Mouse (Mus musculus) 3134 (cell line): Measurements from ENCODE around the gene Pdia6.

ENCODE experiments used
- DNase-seq: peaks from one replicate; pipeline ENCODE4 v3.0.0-alpha.2; 2011; ENCODE audit warnings: low spot score; ENCODE audit not compliant: insufficient read length; ENCODE audit errors: extremely low read depth

Gene Pdia6

GRCm38 (mm10) chr12:17265971-17266672 lies at the start of gene Pdia6:
Pdia6 (plus strand) TSS chr12:17266545.
- peak; percentile 96 for DNase-seq

- DNase-seq, result no peak
Observed at GRCm38 (mm10) chr12:17218390-17218789, 48.0 kb upstream of the Pdia6 start.

GRCm38 (mm10) chr12:17219107-17219506 lies 47.2 kb upstream of the Pdia6 start:
- DNase-seq, result no peak

- peak; percentile 82 for DNase-seq
Observed at GRCm38 (mm10) chr12:17220631-17221030, 45.7 kb upstream of the Pdia6 start.

DNA sequence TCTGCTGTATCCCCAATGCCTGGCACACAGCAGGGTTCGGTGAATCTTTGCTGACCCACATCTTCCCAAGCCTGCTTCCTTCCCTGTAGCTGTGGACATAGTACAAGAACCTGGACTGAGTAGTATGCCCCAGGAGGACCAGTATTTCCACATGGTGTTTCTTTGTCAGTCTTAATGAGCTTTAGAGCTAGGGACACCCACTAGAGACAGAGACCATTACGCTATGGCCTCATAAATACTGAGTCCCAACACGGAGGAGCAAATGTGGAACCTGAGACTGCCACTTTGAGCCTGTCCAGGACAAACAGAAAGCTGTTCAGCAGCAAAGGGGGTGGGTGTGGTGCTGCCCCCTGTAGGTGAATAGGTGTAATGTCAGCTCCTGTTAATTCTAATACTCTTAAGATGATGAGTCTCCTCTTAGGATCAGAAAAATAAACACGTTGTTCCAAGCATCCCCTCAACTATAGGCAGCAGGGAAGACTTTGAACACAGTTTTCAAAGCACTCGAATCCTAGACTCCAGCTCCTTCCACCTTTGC lies 44.4 kb upstream of the Pdia6 start:
- peak; percentile 22 for DNase-seq

GRCm38 (mm10) chr12:17223050-17223449 lies 43.3 kb upstream of the Pdia6 start:
- DNase-seq, result no peak

DNA sequence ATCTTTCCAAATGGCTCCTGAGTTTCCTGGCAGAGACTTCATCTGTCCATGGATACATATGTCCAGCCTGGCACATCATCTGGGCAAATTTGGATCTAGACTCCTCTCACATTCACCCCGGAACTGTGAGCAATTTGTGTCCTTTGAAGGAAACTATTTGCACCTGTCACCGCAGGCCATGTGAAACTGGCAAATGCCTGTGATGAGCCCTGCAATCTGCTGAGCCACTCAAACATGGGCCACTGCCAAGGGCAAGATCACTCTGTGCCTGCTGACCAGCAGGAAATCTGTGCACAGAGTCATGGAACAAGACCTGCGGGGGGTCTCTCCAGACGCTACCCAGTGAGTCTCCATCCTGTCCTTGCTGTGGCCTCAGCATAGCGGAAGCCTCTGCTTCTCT lies 41.3 kb upstream of the Pdia6 start:
- DNase-seq, result no peak

DNA sequence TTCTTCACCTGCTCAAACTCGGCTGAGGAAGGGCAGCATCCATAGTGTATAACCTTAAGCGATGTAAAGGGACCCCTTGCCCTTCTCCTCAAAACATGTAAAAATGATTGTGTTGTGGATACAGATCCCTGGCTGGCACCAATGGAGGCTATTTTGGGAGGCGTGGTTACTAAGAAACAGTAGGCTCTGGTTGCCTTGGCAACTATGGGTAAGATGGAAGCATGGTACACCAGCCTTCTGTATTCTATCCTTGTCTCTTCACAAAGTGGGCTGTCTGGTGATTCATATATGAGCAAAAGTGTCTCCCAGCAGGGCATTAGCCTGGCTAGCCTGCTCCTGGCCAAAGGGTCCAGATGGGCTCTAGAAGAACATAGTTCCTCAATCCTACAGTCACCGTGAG lies 38.4 kb upstream of the Pdia6 start:
- no peak for DNase-seq

DNA sequence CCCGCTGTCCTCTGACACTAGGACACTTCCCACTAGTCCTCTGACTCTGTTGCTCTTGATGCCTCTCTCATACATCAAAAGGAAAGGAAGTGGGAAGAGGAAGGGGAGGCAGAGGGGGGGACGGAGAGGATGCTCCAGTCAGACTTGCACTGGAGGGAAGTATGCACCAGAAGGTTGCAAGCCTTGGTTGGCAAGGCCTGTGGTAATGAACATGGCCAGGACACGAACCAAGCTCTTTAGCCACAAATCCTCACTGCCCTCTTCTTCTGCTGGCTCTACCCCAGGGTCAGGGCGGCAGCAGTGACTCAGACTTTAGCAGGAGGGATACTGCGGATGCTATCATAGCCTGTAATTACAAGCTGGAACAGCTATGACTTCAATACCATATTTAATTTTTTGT lies 35.8 kb upstream of the Pdia6 start:
- peak; percentile 61 for DNase-seq

GRCm38 (mm10) chr12:17231513-17231912 lies 34.8 kb upstream of the Pdia6 start:
- no peak for DNase-seq

GRCm38 (mm10) chr12:17235535-17236313 lies 30.6 kb upstream of the Pdia6 start:
- no peak for DNase-seq

DNA sequence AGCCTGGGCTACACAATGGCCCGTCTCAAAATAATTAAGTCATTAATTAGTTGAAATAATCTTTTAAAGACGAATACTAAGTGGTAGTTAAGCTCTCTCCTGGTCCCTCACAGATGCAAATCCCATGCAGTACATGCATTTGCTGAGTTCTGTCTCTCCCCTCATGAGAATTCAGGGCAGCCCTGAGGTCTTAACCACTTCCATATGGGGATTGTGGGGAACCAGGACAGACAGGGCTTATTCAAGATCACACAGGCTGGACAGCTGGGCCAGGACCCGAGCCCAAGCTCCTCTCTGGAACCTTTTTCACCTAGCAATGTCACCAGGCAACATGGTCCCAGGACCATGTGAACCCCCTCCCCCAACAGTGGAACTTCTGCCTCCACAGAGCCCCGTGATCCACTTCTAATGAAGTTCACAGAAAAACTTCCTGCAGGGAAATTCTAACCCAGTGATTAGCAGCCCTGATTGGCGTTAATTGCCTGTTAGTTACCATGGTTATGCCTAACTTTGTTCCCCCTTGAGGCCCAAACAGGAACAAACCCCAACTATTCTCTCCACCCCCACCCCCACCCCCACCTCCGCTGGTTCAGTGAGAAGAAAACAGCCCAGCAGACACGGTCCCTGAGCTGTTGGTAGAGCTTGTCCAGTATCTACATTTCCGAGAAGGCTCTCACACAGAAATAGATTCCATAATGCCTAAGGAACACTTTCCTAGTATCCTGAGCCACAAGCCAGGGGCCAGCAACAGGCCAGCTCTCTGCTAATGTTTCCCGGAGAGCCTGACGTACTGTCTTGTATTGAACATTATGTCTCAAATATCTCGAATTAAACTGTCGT lies 27.5 kb upstream of the Pdia6 start:
- no peak for DNase-seq

- DNase-seq, result no peak
Observed at GRCm38 (mm10) chr12:17239428-17239688, 27.0 kb upstream of the Pdia6 start.

DNA sequence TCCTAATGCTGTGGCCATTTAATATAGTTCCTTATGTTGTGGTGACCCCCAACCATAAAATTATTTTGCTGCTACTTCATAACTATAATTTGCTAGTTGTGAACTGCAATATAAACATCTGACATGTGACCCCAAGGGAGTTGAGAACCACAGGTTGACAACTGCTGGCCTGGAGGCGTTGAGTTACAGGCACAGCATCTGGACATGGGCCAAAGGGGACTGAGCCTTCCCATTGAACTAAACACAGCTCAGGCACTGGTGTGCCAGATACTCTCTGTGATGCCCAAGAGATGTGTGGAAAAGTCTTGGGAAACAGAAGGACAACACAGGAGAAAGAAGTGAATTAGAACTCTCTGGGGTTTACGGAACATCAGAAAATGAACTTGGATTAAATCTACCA lies 25.3 kb upstream of the Pdia6 start:
- DNase-seq, result no peak

DNA sequence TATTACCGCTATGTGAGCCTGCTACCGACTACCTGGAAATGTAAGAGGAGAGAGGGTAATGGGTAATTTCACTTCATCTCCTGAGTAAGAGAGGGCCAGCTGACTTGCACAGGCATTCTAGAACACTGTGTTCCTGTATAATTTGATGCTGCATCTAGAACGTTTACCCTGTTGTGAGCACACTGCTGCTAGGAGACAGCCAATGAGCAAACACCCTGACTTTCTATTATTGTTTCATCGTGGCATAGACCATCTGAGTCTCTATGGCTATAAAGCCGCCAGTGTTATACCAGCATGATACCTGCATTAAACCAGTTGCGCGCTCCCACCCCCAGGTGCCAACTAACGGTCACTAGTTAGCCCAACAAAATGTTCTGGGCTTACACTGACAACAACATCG lies 24.7 kb upstream of the Pdia6 start:
- no peak for DNase-seq

GRCm38 (mm10) chr12:17242041-17242440 lies 24.3 kb upstream of the Pdia6 start:
- no peak for DNase-seq

DNA sequence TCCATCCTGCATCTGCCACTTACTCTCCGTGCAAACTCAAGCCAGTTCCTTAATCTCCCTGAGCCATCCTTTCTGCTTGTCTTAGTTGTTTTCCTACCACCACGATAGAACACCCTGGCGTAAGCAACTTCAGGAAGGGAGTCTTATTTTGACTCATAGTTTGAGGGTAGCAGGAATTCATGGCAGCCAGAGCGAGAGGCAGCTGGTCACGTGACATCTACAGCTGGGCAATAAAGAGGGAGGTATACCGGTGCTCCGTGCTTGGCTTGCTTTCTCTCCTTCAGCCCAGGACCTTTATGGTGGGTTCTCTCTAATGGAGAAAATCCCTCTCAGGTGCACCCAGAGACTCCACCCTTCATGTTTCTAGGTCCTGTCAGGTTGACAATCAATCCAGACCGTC lies 15.4 kb upstream of the Pdia6 start:
- no peak for DNase-seq

GRCm38 (mm10) chr12:17253069-17253468 lies 13.3 kb upstream of the Pdia6 start:
- no peak for DNase-seq

- DNase-seq, result no peak
Observed at GRCm38 (mm10) chr12:17255602-17256001, 10.7 kb upstream of the Pdia6 start.

GRCm38 (mm10) chr12:17256905-17257304 lies 9.4 kb upstream of the Pdia6 start:
- no peak for DNase-seq

- DNase-seq, result peak; percentile 76
Observed at GRCm38 (mm10) chr12:17258431-17258830, 7.9 kb upstream of the Pdia6 start.
